Mouse (Mus musculus) kidney, adult 11 months (tissue): Measurements from ENCODE around the gene Snx32.

Source experiments
- DNase-seq: peaks from one replicate; pipeline ENCODE4 v3.0.0; 2022

The Snx32 gene

DNA sequence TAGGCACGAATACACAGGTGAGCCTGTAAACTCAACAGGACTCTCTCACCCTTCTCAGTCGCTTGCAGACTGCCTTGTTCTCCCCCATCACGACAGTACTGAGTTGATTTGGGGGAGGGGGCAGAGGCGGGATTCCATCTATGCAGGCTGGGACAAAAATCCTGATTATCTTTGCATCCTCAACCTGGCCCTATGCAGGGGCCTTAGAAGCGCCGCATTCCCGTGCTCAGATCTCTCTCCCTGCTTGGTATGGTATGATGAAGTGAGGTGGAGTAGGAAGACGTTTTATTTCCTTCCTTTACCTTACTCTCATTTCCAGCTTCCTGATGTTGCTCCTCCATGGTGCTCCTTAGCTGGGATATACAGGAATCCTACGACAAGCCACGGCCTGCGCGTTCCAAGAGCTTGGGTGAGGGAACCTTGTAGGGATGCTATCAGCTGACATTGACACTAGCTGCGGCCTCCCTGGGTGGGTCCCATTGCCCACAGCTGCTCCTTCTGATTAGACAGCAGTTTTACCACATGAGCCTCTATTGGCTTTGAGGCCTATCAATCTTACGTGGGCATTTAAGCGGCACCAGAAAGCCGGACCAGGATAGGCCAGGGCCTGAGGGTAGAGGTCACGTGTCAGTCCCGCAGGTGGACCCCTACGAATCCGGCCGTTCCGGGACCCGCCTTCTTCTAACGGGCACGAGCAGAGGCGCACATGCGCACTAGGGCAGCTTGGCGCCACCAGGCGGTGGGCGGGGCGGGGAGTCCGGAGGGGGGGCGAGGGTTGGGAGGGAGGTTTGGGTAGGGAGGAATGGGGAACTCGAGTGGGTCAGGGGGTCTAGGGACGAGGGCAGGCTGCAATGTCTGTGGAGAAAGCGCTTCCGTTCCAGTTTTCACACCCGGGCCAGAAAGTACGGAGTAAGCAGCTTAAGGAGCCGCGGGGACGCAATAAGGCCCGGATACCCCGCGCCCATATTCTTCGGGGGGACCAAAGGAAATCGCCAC lies at the start of gene Snx32:
Gene Snx32, minus strand, starts transcription at position 508 of the 996 bp plus-strand sequence.
- peak; percentile 99 for DNase-seq

DNA sequence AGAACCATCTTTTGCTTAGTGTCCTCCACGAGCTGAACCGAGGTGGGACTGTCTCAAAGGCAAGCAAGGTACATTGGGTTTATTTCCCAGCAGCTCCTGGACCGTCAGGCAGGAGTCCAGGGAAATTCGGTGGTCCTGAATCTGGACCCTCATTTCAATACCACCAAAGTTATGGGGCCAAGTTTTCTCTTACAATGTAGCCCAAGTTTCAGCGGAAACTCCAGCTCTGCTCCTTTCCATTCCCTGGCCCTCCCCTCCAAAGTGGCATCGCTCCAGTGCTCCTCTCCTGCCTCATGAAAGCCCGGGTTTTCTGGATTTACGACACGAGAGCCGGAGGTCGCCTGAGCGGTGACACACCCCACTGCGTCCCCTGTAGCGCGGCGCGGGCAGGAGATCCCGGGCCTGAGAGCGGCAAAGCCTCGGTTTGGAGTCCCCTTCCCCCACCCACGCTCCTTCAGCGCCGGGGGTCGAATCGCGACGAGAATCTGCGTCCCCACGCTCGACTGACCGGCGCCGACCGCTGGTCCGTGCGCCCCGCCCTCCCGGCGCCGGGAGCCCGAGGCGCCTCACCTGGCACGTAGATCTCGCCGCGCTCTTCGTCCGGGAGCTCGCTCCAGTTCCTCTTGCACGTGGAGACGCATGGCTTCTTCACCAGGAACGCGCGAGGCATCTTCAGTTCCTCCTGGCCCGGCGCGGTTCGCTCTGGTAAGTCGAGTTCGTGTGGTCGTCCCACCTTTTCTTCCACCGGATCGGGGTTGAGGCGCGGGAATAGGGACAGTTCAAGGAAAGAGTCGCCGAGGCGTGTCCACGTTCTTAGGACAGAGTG lies 49.5 kb upstream of the Snx32 start:
- DNase-seq, result peak; percentile 43

- peak; percentile 72 for DNase-seq
These were observed 48.9 kb upstream of the Snx32 start for GRCm38 (mm10) chr19:5559229-5559628.

DNA sequence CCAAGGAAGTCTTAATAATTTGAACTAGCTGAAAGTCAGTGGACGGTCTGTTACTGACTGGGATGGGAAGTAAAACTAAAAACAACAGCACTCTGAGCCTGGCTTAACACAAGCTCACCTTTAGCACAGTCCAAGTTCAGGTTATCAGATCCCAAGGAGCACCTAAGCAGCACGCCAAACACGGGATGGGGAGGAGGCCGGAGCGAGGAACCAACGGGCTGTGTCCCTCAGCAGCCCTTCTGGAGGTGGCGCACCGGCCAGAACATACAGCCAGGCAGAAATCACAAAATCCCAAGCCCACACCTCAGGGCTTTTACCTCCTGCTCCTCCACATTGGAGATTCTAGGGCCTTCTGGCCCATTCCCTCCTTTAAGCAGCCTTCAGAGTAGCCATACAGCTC lies 48.4 kb upstream of the Snx32 start:
- no peak for DNase-seq

- peak; percentile 77 for DNase-seq
These were observed 47.8 kb upstream of the Snx32 start for GRCm38 (mm10) chr19:5558169-5558568.

- DNase-seq, result peak; percentile 80
These were observed 43.9 kb upstream of the Snx32 start for GRCm38 (mm10) chr19:5554212-5554611.

GRCm38 (mm10) chr19:5553802-5554201 lies 43.5 kb upstream of the Snx32 start:
- DNase-seq, result peak; percentile 65

- DNase-seq, result no peak
These were observed 37.2 kb upstream of the Snx32 start for GRCm38 (mm10) chr19:5547471-5548056.

GRCm38 (mm10) chr19:5544031-5544430 lies 33.7 kb upstream of the Snx32 start:
- DNase-seq, result no peak

GRCm38 (mm10) chr19:5543362-5543761 lies 33.0 kb upstream of the Snx32 start:
- DNase-seq, result no peak

GRCm38 (mm10) chr19:5538786-5539185 lies 28.4 kb upstream of the Snx32 start:
- no peak for DNase-seq

GRCm38 (mm10) chr19:5532520-5532919 lies 22.2 kb upstream of the Snx32 start:
- no peak for DNase-seq

DNA sequence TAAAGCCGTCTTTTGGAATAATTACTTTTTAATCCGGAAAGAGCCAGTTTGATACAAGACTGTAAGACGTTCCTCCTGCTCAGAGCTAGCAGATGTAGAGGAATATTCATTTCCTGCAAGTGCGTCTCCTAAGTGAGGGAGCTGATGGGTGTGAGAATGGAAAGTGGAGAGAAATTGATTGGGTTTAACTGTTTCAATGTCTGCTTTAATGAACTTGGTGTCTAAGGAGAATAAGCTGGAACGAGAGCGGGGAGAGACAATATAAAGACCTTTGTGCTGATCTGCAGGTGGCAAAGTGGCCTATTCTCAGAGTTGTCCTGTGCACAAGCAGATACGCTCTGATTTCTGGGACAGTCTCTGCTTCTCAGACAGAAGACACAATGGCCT lies 19.8 kb upstream of the Snx32 start:
- no peak for DNase-seq

- DNase-seq, result peak; percentile 96
These were observed 19.2 kb upstream of the Snx32 start for GRCm38 (mm10) chr19:5529325-5530137.

GRCm38 (mm10) chr19:5525204-5525603 lies 14.9 kb upstream of the Snx32 start:
- no peak for DNase-seq

DNA sequence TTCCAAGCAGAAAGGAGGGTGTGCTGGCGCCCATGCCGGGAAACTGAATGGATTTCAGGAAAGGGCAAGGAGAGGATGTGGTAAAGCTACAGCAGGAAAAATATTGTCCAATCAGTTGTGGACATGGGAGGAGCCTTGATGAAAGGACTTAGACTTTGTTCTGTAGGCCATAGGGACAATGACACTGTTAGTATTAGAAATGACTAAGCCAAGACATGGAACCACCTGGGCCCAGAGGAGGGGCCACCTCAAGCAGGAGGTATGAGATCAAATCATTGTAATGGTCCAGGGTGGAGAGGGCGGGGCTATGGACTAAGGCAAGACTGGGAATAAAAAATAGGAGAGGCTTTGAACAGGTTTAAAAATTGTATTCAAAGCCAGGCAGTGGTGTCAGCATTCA lies 8.4 kb upstream of the Snx32 start:
- DNase-seq, result no peak

- DNase-seq, result no peak
These were observed 6.7 kb upstream of the Snx32 start for GRCm38 (mm10) chr19:5516906-5517505.

DNA sequence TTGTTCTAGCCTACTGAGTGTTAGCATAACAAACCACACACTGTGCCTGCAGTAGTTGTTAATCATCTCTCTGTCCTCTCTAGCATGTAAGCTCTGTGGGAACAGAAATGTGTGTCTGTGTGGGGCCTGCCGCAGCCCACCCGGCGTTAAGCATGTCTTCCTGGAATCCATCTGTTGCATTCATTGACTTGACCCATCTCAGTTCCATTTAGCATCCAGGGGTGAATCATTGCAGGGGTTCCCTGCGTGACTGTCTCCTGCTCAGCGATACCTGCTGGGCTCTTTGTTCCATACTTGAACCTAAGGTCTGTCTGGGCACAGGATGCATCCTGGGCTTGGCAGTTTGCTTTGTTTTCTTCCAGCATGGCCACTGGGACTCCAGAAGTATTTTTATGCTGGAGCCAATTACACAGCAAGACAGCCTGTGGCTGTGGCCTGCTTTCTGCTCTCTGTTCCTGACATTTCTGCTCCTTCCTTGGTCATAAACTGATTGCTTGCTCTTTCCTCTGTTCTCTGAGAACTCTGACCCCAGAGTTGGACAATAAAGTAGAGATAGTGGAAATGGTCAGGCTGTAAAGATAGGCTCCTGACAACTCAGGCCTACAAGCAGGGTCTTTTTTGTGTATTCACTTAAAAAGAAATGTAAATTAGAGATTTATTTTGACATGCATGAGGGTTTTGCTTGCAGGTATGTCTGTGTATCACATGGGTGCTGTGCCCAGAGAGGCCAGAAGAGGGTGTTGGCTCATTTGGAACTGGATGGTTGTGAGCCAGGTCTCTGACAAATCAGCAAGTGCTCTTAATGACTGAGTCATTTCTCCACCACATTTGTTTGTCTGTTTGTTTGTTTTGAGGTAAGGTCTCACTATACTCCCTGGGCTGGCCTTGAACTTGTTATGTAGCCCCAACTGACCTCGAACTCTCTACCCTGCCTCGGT lies 5.8 kb upstream of the Snx32 start:
- no peak for DNase-seq

DNA sequence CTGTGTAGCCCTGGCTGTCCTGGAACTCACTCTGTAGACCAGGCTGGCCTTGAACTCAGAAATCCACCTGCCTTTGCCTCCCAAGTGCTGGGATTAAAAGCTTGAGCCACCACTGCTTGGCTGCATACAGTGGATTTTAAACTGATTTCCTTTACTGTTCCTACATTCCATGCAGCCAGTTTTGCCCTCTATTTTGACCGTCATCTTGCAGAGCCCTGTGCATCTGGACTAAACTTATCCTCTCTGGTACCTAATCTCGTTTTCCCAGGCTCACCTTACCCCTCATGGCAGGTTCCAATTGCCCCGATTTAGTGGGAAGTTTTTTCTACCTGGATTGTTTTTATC lies 2.6 kb upstream of the Snx32 start:
- no peak for DNase-seq

DNA sequence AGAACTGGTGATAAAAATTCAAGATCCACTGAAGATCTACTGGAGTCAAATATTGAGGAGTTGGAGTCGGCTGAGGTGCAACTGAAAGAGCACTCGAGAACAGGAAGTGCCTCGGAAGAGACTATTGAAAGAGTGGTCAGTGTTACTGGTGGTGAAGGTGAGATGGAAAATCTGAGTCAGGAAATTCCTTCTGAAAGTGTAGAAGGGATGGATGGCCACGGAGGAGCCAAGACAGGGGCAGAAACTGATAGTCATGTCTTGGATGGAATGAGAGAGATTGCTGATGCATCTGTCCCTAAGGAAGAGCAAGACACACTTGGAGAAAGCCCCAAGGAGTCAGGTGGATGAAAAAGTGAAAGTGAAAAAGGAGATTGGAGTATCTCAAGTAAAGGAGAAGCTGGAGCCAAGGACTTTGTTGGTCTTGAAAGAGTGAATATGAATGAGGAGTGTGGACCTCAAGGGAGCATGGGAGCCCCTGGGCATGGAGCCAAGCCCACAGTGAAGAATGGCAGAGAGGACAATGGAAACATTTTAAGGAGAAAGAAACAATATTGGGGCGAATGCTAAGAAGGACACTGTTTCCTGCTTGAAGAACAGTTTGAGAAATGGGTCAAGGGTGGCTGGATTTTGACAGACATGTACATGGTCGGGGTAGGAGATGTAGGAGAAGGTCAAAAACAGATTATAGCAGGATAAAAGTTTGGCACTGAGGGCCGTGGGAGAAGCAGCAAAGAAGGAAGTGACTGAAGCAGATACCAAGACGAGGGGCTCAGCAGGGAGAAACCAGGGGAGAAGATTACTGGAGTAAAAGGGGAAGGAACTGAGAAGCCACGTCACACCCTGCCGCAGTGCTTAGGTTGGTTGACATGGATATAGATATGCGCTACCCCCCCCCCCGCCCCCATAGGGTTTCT lies 2.0 kb upstream of the Snx32 start:
- no peak for DNase-seq
